Mouse (Mus musculus): ENCODE data around the gene Palm2.
A peak's percentile ranks its signal among the peaks of the same experiment; 100 is the strongest.

The Palm2 gene

GRCm38 (mm10) chr4:57716735-57717134, 282.7 kb downstream of the Palm2 start:
- DNase-seq = no peak

DNA sequence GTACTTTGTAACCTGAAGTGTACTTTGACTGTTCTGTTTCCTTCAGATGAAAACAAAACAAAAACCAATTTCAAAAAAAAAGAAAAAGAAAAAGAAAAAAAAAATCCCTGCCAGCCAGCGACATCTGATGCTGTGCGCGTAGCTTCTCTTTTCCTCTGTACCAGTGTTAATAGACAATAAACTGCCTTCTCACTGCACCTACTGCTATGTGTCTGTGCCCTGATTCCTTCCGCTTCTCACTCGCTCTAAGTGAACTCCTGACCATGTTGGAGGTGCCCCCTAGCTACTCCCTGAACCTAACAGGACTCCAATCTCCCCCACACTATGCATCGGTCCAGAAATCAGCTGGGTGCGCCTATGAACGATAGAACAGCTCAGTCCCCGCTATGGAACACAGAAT, 283.3 kb downstream of the Palm2 start, which contains the start of gene Akap2:
Akap2 (plus strand) TSS at position 304 of the 400 bp plus-strand sequence.
- peak in 1 of 2 experiments; percentile 29 for DNase-seq

DNA sequence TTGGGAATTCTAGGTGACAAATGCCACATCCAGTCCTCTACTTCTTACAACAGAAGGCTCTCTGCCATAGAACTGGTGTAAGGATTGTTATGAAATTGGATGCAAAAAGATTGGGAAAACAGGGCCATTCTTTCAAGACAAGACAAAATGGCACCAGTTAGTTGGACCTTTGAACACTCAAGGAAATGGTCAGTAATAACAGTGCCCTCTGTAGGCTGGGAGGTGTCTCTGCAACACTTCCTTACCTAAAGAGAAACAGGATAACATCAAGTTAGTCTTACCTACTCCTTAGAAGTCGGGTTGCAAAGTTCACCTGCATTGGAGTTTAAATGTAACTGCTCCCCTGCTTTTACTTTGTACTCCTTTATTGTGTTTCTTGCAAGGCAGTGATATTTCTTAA, 285.3 kb downstream of the Palm2 start:
- DNase-seq = no peak

GRCm38 (mm10) chr4:57720869-57721361, 286.9 kb downstream of the Palm2 start:
- DNase-seq = no peak

DNA sequence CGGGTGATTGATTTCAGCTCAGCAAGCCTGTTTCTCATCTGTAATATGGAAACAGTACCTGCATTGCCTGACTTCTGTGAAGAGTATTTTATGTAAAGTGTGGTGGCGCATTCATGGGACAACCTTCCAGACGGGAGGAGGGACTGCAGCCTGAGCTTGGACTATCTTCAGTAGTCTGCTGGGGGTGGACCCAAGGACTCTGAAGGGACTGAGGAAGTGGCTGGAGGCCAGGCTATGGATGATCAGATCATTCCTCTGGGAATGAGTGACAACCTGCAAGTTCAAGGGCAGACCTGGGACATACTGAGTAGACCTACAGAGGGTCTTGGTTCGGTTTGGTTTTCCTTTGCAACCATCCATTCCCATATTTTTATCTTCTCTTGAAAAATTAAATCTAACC, 288.2 kb downstream of the Palm2 start:
- peak; percentile 49 to 67 for DNase-seq

- DNase-seq = peak; percentile 34 to 60
Measured at GRCm38 (mm10) chr4:57723659-57724058, 289.6 kb downstream of the Palm2 start.

DNA sequence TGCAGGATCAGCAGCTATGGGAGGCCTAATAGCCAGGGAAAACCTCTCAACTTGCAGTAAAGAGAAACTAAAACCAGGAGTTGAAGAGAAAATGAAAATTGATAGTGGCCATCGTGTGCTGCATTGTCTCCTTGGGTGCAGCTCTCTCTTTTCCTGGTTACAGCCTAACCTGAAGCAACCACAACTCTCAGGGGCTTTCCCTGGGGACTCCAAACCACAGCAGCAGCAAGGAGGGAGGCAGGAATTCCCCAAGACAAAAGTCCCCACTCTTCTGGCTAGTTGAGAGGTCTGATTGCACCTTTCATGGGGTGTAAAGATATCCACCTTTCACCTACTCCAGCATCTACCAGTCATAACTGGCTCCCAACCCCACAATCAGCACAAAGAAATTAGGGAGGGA, 291.5 kb downstream of the Palm2 start:
- DNase-seq = no peak

GRCm38 (mm10) chr4:57728611-57729183, 294.6 kb downstream of the Palm2 start:
- peak; percentile 28 to 40 for DNase-seq

DNA sequence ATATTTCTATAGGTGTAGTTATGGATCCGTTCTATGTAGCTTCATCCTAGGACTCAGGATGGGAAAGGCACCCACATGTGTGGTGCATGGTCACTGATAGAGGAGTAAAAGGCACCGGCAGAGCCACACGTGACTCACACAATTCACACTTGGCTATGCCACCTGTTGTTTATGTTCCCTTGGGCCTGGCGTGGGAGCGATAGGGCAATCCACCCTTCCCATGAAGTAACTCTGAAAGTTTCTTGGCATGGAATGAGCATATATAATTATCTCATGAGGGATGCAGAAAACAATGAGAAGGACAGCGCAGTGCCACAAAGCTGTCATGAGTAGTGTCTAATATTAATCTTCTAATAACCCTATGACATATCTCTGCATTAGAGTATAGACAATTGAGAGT, 296.0 kb downstream of the Palm2 start:
- DNase-seq = no peak

- DNase-seq = peak; percentile 47 to 52
Measured at GRCm38 (mm10) chr4:57730801-57731598, 297.0 kb downstream of the Palm2 start.

GRCm38 (mm10) chr4:57732351-57732750, 298.3 kb downstream of the Palm2 start:
- DNase-seq = peak; percentile 74 to 83

GRCm38 (mm10) chr4:57733445-57733844, 299.4 kb downstream of the Palm2 start:
- DNase-seq = peak in 1 of 2 experiments; percentile 46

GRCm38 (mm10) chr4:57735426-57735825, 301.4 kb downstream of the Palm2 start:
- DNase-seq = peak; percentile 87 to 93

DNA sequence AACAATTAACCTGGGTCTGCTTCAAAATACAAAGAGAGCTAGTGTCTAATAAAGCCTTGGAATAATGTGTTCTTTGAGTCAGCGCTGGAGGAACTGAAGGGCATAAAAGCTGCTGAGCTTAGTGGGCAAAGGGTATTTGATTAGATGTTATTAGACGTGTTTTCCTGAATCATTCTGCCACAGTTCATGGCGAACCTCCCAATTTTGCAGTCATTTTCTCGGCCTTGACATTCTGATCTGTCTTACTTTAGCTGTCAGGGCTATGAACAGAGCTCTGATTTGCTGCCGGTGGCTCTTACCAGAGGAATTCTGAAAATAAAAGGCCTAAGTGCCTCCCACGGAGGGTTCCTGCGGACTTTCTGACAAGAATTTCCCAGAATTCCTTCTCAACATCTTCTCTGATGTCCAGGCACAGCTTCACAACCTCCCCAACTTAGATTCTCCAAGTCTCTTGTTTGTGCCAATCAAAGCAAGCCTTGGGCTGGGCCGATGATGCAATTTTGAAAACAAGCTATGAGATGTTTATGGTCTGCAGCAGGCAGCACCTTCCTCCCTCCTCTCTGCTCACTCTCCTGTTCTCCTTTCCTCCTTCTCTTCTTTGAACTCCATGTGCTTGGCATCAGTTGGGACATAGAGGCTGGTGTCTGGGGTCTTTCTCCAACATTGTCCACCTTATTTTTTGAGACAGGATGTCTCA, 305.0 kb downstream of the Palm2 start:
- DNase-seq = no peak

- no peak for DNase-seq
Measured at GRCm38 (mm10) chr4:57743325-57743929, 309.4 kb downstream of the Palm2 start.

- DNase-seq = no peak
Measured at GRCm38 (mm10) chr4:57750651-57751050, 316.6 kb downstream of the Palm2 start.

DNA sequence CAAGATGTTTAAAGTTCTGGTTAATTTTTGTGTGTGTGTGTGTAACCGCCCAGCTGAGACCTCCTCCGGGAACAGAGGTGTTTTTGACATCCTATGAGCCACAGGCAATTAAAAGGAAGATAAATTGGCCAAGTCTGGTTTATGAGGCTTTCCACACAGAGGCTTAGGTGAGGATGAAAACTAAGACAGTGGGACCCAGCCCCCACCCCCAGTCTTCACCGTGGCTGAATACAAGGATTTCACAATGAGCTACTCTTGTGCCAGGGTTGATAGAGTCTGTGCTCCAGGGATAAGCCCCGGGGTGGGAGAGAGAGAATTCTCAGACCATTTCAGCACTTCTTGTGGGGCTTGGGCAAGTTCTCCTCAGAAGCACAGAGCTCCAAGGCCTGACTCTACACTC, 317.0 kb downstream of the Palm2 start:
- no peak for DNase-seq

DNA sequence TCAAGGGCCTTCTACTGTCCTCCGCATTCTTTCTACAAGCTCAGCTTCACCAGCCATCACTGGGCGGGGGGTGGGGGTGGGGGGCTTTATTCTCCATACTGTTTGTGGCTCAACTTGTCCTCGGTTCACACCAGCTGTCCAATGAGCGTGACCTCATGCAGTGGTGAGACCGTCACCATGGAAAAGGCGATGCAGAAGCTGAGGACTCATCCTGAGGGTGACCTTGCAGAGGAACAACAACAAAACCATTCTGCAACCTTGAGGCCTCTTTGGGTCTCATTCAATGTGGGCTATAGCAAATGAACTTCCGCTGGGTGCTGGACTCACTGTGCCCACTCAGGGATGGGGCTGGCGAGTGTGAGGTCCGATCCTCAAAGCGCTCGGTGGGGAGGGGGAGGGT, 317.5 kb downstream of the Palm2 start:
- no peak for DNase-seq

GRCm38 (mm10) chr4:57755085-57755484, 321.0 kb downstream of the Palm2 start:
- DNase-seq = no peak

GRCm38 (mm10) chr4:57757997-57758396, 323.9 kb downstream of the Palm2 start:
- DNase-seq = no peak
